Mouse (Mus musculus) embryonic fibroblast, embryonic 13.5 days (primary cell): ENCODE measurements around the gene Pde4d. TPM values are rescaled to one million over a fixed set of nuclear protein-coding genes. Genes with fewer than 3 reads are reported as not detected.
A peak's percentile ranks its signal among the peaks of the same experiment; 100 is the strongest.

Experiments
- H3K27ac ChIP-seq: 2 replicates; pipeline ENCODE4 v1.5.1; 2012; ENCODE audit warnings: low read length, control low read depth, inconsistent platforms; ENCODE audit not compliant: insufficient read depth
- H3K4me1 ChIP-seq: 2 replicates; pipeline ENCODE4 v1.6.1; 2011; ENCODE audit warnings: low read length; ENCODE audit not compliant: control insufficient read depth, insufficient read depth
- H3K4me3 ChIP-seq: 2 replicates; pipeline ENCODE4 v1.5.1; 2011; ENCODE audit warnings: mild to moderate bottlenecking, control low read depth, low read length; ENCODE audit not compliant: insufficient read depth
- CTCF ChIP-seq: IDR thresholded peaks from 2 replicates; pipeline ENCODE4 v1.5.1; 2011; ENCODE audit warnings: mild to moderate bottlenecking, control low read depth, low read length, moderate library complexity, borderline replicate concordance; ENCODE audit not compliant: insufficient read depth
- POLR2A ChIP-seq: IDR thresholded peaks from 2 replicates; pipeline ENCODE4 v1.6.1; 2011; ENCODE audit warnings: low read depth, mild to moderate bottlenecking, control low read depth, low read length, moderate library complexity
- polyA plus RNA-seq: library from polyadenylated mRNA; stranded (reverse); fragments of >200 nt; gene quantifications from 2 replicates; pipeline ENCODE4 v1.2.4, GENCODE M21; 2011; ENCODE audit warnings: low read depth; ENCODE audit not compliant: missing spikeins, insufficient read length

Pde4d gene
- polyA plus RNA-seq, 1 experiment, result 26.9 TPM

DNA sequence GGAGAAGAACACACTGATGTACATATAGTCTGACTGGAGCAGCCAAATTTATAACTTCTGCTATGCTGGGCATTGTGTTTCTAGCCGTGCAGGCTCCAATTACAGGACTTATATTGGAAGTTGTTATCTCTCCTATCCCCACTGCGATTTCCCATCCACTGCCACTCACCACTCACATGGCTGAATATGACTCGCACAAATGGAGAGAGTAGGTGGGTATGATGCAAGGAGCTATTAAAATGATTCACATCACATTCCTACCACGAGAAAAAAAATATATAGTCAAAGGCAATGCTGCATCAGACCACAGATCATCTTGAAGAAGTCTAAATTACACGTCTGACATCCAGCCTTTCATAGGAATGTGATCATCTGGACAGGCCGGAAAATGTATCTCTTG, 725.5 kb downstream of the Pde4d start:
- H3K4me1 ChIP-seq, result peaks cover 4% of the 10 kb centered on the region
- 0 out of 2 replicates have a peak overlapping the region, but pooled peaks have one; percentile 29 for H3K27ac ChIP-seq
- H3K4me3 ChIP-seq, result no peak overlapping the region
- TF ChIP-seq POLR2A, result no peak
- TF ChIP-seq CTCF, result no peak

DNA sequence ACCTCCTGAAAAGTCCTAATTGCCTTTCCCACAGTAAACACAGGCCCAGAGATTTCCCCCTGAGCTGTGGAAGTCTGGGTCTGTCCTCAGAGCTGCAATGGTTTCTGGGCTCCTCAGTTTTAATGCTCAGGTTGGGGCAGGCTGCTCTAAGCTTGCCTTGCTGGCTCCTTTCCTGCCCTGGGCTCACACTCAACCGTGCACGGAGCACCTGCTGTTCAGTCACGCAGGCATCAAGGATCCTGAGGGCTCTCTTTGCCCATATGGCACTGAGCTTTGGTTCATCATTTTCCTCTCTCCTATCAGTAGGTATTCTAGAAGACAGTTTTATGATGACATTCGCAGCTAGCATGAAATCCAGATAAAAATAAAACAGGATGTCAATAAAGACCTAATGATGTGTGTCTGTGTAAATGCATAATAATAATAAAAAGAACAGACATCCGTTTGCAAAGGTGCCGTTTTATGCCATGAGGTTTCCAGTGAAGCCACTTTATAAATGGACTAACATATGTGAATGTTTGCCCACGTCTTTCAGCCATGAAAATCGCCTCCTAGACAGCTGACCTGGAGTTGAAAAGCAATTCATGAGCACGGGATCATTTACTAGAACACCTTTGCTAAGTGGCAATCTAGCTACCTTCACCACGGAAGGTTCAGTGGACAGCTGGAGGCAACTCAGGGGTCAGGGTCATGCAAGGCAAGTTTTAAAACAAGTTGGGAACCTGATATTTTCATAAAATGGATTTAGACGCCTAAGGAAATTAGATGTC, 726.3 kb downstream of the Pde4d start:
- TF ChIP-seq POLR2A (no peak), CTCF (no peak)
- H3K4me1 ChIP-seq, result peaks cover 4% of the 10 kb centered on the region
- H3K27ac ChIP-seq, result no peak overlapping the region
- no peak overlapping the region for H3K4me3 ChIP-seq

DNA sequence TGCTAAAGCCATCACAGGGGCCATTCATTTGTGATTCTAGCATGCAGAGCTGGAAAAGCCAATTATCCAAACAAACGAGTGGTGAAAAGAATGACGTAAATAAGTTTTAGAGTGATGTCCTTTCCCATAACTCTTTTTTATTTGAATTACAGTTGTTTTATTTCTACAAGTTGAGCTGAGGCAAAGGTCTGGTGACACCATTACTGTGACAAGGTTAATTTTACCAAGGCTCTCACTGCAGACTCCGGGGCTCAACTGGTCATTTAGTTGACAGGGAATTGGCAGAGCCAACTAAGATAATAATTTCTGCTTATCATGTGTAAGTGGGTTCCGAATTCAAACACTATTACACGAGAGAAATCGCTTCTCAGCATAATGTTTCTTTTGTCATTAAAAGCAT, 731.6 kb downstream of the Pde4d start:
- Histone ChIP-seq H3K4me3 (no peak overlapping the region), H3K27ac (no peak overlapping the region), H3K4me1 (no peaks in the 10 kb centered on the region)
- TF ChIP-seq CTCF, result no peak
- TF ChIP-seq POLR2A, result no peak

- Histone ChIP-seq H3K4me1 (no peaks in the 10 kb centered on the region), H3K27ac (no peak overlapping the region), H3K4me3 (no peak overlapping the region)
- TF ChIP-seq CTCF (no peak), POLR2A (no peak)
Observed at GRCm38 (mm10) chr13:109190652-109191051, 740.9 kb downstream of the Pde4d start.

DNA sequence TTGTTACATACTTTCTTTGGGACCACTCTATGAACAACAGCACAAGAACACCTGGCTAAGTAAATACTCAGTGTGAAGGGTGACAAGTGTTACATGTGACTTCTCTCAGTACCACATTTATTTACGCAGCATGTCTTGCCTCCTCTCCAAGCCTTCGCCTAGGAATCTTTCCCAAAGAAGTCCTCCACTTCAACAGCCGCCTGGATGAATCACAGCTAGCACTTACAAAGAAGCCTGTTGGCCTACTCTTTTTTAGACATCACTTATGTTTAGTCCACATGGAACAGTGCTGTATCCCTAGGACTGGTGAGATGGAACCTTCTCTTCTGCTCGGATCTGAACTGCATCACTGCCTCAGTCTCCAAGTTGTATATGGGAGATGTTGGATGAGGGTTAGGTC, 741.4 kb downstream of the Pde4d start:
- TF ChIP-seq POLR2A, result no peak
- TF ChIP-seq CTCF, result no peak

DNA sequence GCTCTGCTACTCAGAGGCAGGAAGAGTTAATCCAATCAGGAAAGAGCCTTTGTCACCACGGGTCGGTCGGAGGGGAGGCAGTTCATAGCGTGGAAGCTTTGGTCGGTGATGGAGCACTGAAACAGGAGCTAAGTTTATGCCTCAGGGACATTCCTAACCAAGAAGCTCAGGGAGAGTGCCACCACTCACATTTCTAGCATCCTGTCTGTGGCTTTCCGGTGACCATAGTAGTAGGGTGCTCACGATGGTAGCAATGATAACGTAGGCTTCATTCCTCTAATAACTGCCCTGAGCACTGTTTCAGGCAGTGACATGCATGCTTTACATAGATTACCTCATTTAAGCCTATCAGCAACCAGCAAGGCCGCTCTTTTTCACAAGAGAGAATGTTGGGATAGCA, 755.8 kb downstream of the Pde4d start:
- TF ChIP-seq CTCF (no peak), POLR2A (no peak)
- H3K4me1 ChIP-seq, result peaks cover 2% of the 10 kb centered on the region
- H3K27ac ChIP-seq, result no peak overlapping the region
- H3K4me3 ChIP-seq, result no peak overlapping the region

More for the DNA sequence above, 741.4 kb downstream of the Pde4d start:
- Histone ChIP-seq H3K27ac (no peak overlapping the region), H3K4me1 (no peaks in the 10 kb centered on the region), H3K4me3 (no peak overlapping the region)

DNA sequence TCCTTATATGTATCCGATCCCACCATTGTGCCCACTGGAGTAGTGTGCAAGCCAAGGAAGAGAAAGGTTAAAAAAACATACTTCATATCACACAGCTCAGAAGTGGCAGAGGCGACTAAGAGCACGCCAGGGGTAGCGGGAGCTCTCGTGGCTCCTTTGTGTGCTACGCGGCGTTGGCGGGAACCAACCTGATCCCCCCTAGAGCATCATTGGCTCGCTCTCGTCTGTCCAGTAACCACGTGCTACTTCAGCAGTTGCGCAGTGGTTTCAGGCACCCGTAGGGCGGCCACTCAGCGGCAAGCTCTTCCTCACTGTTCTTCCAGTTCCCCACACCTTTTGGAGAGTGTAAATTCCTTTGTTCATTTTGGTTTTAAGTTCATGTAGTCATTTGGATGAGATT, 758.9 kb downstream of the Pde4d start:
- Histone ChIP-seq H3K27ac (no peak overlapping the region), H3K4me1 (peaks cover 2% of the 10 kb centered on the region), H3K4me3 (no peak overlapping the region)
- TF ChIP-seq POLR2A, result no peak
- TF ChIP-seq CTCF, result no peak

DNA sequence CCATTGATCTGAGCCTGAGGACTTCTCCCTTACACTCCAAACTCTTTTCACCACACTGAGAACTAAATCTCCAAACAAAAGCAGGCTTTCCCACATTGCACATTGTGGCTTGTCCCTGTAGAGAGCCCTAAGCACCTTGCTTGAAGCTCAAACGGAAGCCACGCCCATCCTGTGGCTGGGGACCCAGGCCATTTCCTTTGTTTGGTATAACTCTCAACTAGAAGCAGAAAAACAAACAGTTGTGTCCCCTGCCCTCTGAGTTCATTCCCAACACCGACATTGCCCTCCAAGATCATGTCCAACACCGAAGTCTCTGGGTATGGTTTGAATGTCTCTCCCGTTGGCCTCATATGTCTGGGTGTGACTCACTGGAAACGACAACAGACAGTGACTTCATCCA, 759.7 kb downstream of the Pde4d start:
- TF ChIP-seq POLR2A (no peak), CTCF (no peak)
- peaks cover 2% of the 10 kb centered on the region for H3K4me1 ChIP-seq
- H3K27ac ChIP-seq, result no peak overlapping the region
- no peak overlapping the region for H3K4me3 ChIP-seq

- TF ChIP-seq CTCF (peak; percentile 86; the same call in 1 of the 2 replicates), POLR2A (no peak)
- H3K4me1 ChIP-seq, result peaks cover 2% of the 10 kb centered on the region
- H3K27ac ChIP-seq, result no peak overlapping the region
- no peak overlapping the region for H3K4me3 ChIP-seq
Observed at GRCm38 (mm10) chr13:109210403-109210802, 760.7 kb downstream of the Pde4d start.

DNA sequence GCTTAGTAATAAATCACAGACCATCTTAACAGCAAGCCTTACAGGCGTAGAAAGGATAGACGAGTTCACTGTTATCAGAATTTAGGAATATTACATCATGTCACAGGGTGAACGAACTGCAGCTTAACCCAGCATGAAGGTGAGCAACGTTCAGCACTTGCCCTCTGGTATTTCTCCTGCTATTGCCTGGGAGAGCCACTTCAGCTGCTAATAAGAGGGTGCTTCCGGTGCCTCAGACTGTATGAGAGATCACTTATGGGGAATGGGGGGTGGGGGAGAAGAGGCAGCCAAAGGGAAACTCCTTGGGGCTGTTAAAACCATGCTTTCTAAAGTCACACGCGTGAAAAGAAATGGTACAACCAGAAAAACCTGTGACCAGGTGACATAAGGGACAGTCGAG, 761.7 kb downstream of the Pde4d start:
- Histone ChIP-seq H3K4me3 (no peak overlapping the region), H3K4me1 (peaks cover 2% of the 10 kb centered on the region)

DNA sequence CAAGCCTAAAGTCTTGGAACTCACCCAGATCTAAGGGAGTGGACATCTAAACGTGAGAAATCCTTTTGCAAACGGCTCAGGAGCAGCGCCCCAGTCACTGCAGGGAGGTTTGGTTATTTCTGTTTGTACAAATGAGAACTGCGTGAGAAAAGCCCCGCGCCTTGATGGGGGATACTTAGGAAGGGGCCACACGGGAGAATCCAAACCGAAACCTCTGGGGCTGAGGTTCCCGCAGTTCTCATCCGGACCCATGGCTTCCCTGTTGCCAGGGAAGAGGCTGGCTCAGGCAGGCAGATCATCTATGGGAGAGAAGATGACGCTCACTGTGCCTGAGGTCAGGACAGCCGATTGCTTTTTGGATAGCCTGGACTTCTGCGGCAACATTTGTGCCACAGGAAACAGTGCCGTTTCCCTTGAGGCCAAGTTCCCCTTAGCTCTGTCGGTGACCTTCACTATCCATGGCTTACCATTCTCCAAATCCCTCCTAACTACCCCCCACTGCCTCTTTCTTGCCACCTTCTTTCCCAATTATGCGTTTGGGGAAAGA, 762.3 kb downstream of the Pde4d start:
- Histone ChIP-seq H3K4me3 (no peak overlapping the region), H3K4me1 (peaks cover 2% of the 10 kb centered on the region), H3K27ac (no peak overlapping the region)
- TF ChIP-seq CTCF, result no peak
- no peak for TF ChIP-seq POLR2A

More for the DNA sequence above, 761.7 kb downstream of the Pde4d start:
- H3K27ac ChIP-seq, result no peak overlapping the region
- TF ChIP-seq POLR2A (no peak), CTCF (no peak)
